ENCODE assay signal across 8 mouse cellular contexts in genomic region chr6:134186286-134186903, GRCm38 (mm10).
DNase-seq lines count a peak whose midpoint lies in the region; ATAC-seq and TF ChIP-seq lines count a peak whose summit lies in the region.

No protein-coding gene starts in this region.

- no peak overlapping the region for H3K4me2 ChIP-seq in lung, embryonic 14.5 days
- no peak overlapping the region for H3K4me2 ChIP-seq in forebrain, embryonic 11.5 days (ENCODE audit: low read depth, low read length, severe bottlenecking)

- no peaks in the 10 kb centered on the region for H3K27me3 ChIP-seq in lung, embryonic 14.5 days (ENCODE audit: insufficient read depth, low read length)
- H3K27me3 ChIP-seq in heart, embryonic 10.5 days (ENCODE audit: insufficient read depth, poor library complexity, severe bottlenecking) = no peaks in the 10 kb centered on the region
- no peaks in the 10 kb centered on the region for H3K27me3 ChIP-seq in forebrain, embryonic 11.5 days (ENCODE audit: control insufficient read depth, insufficient read depth, low read length)

- no peak for TF ChIP-seq CTCF in lung, embryonic 14.5 days (IDR thresholded peaks at IDR 0.05; ENCODE audit: low read depth)
- TF ChIP-seq CTCF in lung, adult 2 months (IDR thresholded peaks at IDR 0.05; ENCODE audit: insufficient read depth, low read length) = no peak

- H3K27ac ChIP-seq in lung, embryonic 14.5 days (ENCODE audit: low read depth) = peak overlapping the region; percentile 67; the same call in 1 of the 2 replicates
- peak overlapping the region; percentile 65; the same call in 1 of the 2 replicates for H3K27ac ChIP-seq in heart, embryonic 10.5 days
- no peak overlapping the region for H3K27ac ChIP-seq in forebrain, embryonic 11.5 days (ENCODE audit: low read depth, low read length)

- ATAC-seq in lung, embryonic 14.5 days (ENCODE audit: insufficient read depth) = no peak
- no peak for ATAC-seq in activated CD4-positive, CD25-positive, alpha-beta regulatory T cell, adult 4 months
- no peak for ATAC-seq in forebrain, embryonic 11.5 days (replicated peaks; ENCODE audit: low FRiP score)

- H3K9ac ChIP-seq in lung, embryonic 14.5 days = no peak overlapping the region
- H3K9ac ChIP-seq in forebrain, embryonic 11.5 days (ENCODE audit: low read length) = no peak overlapping the region

- peak; percentile 80 for DNase-seq in lung, embryonic 14.5 days
- DNase-seq in lung, adult 2 months = no peak
- no peak for DNase-seq in heart, embryonic 10.5 days (ENCODE audit: low spot score)
- peak; percentile 84 for DNase-seq in kidney, postnatal 14 days
- DNase-seq in naive thymus-derived CD4-positive, alpha-beta T cell, adult 2 months (ENCODE audit: low read depth) = peak; percentile 23
- DNase-seq in forebrain, embryonic 11.5 days (ENCODE audit: low spot score) = no peak
- DNase-seq in right cerebral cortex, adult 2 months (ENCODE audit: low spot score in 2 of 2) = no peak

- peaks cover 48% of the 10 kb centered on the region for H3K4me1 ChIP-seq in lung, embryonic 14.5 days (ENCODE audit: insufficient read depth)
- H3K4me1 ChIP-seq in lung, adult 2 months (ENCODE audit: control insufficient read depth, insufficient read depth, low read length) = peaks cover 13% of the 10 kb centered on the region
- H3K4me1 ChIP-seq in heart, embryonic 10.5 days = peaks cover 81% of the 10 kb centered on the region
- peaks cover 7% of the 10 kb centered on the region for H3K4me1 ChIP-seq in forebrain, embryonic 11.5 days (replicated peaks; ENCODE audit: control insufficient read depth, insufficient read depth, low read length)

- no peaks in the 10 kb centered on the region for H3K36me3 ChIP-seq in lung, embryonic 14.5 days (ENCODE audit: insufficient read depth)
- no peaks in the 10 kb centered on the region for H3K36me3 ChIP-seq in heart, embryonic 10.5 days
- H3K36me3 ChIP-seq in forebrain, embryonic 11.5 days (ENCODE audit: control insufficient read depth, insufficient read depth, low read length) = no peaks in the 10 kb centered on the region

- TF ChIP-seq POLR2A in lung, adult 2 months (IDR thresholded peaks at IDR 0.05; ENCODE audit: borderline replicate concordance, extremely low read depth, low read depth, low read length) = no peak

- WGBS in lung, embryonic 14.5 days = 23% methylated on average over 6 of the region's 6 CpGs
- WGBS in lung, adult 2 months = 17% methylated on average over 6 of the region's 6 CpGs
- WGBS in heart, embryonic 10.5 days = 40% methylated on average over 6 of the region's 6 CpGs
- WGBS in forebrain, embryonic 11.5 days = 88% methylated on average over 6 of the region's 6 CpGs

- no peaks in the 10 kb centered on the region for H3K9me3 ChIP-seq in lung, embryonic 14.5 days (ENCODE audit: low read depth, low read length)
- H3K9me3 ChIP-seq in heart, embryonic 10.5 days = no peaks in the 10 kb centered on the region
- no peaks in the 10 kb centered on the region for H3K9me3 ChIP-seq in forebrain, embryonic 11.5 days (ENCODE audit: control insufficient read depth, low read length)

- H3K4me3 ChIP-seq in lung, embryonic 14.5 days (ENCODE audit: low read depth, low read length) = no peak overlapping the region
- H3K4me3 ChIP-seq in lung, adult 2 months (replicated peaks; ENCODE audit: extremely low read depth, low read depth, low read length) = no peak overlapping the region
- no peak overlapping the region for H3K4me3 ChIP-seq in heart, embryonic 10.5 days
- H3K4me3 ChIP-seq in forebrain, embryonic 11.5 days (ENCODE audit: low read depth, low read length) = no peak overlapping the region

Comparison
In these comparisons a context has a peak if more than half of its experiments do, and no peak if none do; other contexts are left out.
1. DNase-seq: peak in lung, embryonic 14.5 days (single experiment), kidney, postnatal 14 days (single experiment) and naive thymus-derived CD4-positive, alpha-beta T cell, adult 2 months (single experiment); none in lung, adult 2 months (single experiment), heart, embryonic 10.5 days (single experiment), forebrain, embryonic 11.5 days (single experiment) and right cerebral cortex, adult 2 months (0 of 2).